Mouse (Mus musculus) lung, postnatal 0 days (tissue): ENCODE data around the gene Rbpjl.

Experiments used
- CTCF ChIP-seq: IDR thresholded peaks from 2 replicates; pipeline ENCODE4 v1.5.1; 2016; ENCODE audit warnings: antibody characterized with exemption, mild to moderate bottlenecking
- EP300 ChIP-seq: IDR thresholded peaks from 2 replicates; pipeline ENCODE4 v1.6.1; 2016; ENCODE audit warnings: antibody characterized with exemption, mild to moderate bottlenecking, control low read depth

DNA sequence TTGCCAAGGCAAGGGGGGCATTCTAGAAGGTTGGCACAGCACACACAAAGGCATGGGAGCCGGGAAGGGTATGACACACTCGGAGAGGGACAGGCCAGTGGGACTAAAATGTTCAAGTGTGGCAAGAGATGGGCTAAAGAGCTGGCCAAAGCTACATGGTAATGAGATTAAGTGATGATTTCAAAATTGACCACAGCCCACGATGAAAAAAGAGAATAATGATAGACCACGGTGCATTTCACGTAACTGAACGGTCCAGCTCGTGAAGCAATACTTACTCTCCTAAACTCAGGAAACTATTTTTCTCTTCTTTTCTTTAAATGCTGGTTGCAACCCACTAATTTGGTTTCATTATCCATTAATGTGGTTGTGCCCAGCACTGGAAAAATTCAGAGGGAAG, 6.9 kb upstream of the Rbpjl start:
- TF ChIP-seq CTCF (no peak), EP300 (no peak)
